8 mouse cellular contexts compared by ENCODE assay signal in genomic region chr17:65886571-65886970, GRCm38 (mm10). TPM values are rescaled to one million over a fixed set of nuclear protein-coding genes. Genes with fewer than 3 reads are reported as not detected.
DNase-seq lines count a peak whose midpoint lies in the region; ATAC-seq and TF ChIP-seq lines count a peak whose summit lies in the region.

No protein-coding gene starts in this region.

- H3K4me3 ChIP-seq in MEL (ENCODE audit: control insufficient read depth in 1 of 2, insufficient read depth in 1 of 2, low read depth in 2 of 2, low read length in 2 of 2), result peak overlapping the region; percentile 79 to 85
- peak overlapping the region; percentile 5 to 98; a peak in 3 of 4 replicates for H3K4me3 ChIP-seq in heart, embryonic 14.5 days (ENCODE audit: control insufficient read depth in 1 of 2, insufficient read depth in 1 of 2, low read depth in 1 of 2, low read length in 2 of 2)
- peak overlapping the region; percentile 80 for H3K4me3 ChIP-seq in liver, postnatal 0 days (ENCODE audit: low read depth, low read length)

- no peaks in the 10 kb centered on the region for H3K27me3 ChIP-seq in MEL (ENCODE audit: control insufficient read depth in 1 of 2, insufficient read depth in 2 of 2, low read length in 2 of 2)
- H3K27me3 ChIP-seq in heart, embryonic 14.5 days (ENCODE audit: control insufficient read depth, insufficient read depth, low read length), result no peaks in the 10 kb centered on the region
- H3K27me3 ChIP-seq in liver, postnatal 0 days (ENCODE audit: insufficient read depth, low read length), result no peaks in the 10 kb centered on the region

- TF ChIP-seq RAD21 in MEL (IDR thresholded peaks at IDR 0.05; ENCODE audit: low read depth, low read length), result no peak

- H3K27ac ChIP-seq in MEL (ENCODE audit: control insufficient read depth, low read depth, low read length), result peak overlapping the region; percentile 81
- H3K27ac ChIP-seq in heart, embryonic 14.5 days (replicated peaks in 1 of 2; ENCODE audit: control insufficient read depth in 1 of 2, insufficient read depth in 1 of 2, low read depth in 2 of 2, low read length in 2 of 2), result peak overlapping the region; percentile 92 to 97
- peak overlapping the region; percentile 93 for H3K27ac ChIP-seq in liver, postnatal 0 days (ENCODE audit: low read depth)

- H3K4me2 ChIP-seq in heart, embryonic 14.5 days (ENCODE audit: low read length), result peak overlapping the region; percentile 98
- H3K4me2 ChIP-seq in liver, postnatal 0 days (ENCODE audit: low read depth, low read length), result peak overlapping the region; percentile 89

- peaks cover 24% of the 10 kb centered on the region for H3K79me2 ChIP-seq in MEL (ENCODE audit: control insufficient read depth, insufficient read depth, low read length, poor library complexity)

- peak overlapping the region; percentile 84 for H3K9ac ChIP-seq in MEL (ENCODE audit: control insufficient read depth, low read depth, low read length, poor library complexity, severe bottlenecking)
- peak overlapping the region; percentile 95 for H3K9ac ChIP-seq in heart, embryonic 14.5 days (ENCODE audit: low read length)
- no peak overlapping the region for H3K9ac ChIP-seq in liver, postnatal 0 days (replicated peaks)

- peaks cover 0 to 7% of the 10 kb centered on the region in 2 experiments; a peak in 1 of 4 replicates for H3K4me1 ChIP-seq in MEL (ENCODE audit: control insufficient read depth in 1 of 2, insufficient read depth in 2 of 2, low read length in 2 of 2)
- H3K4me1 ChIP-seq in heart, embryonic 14.5 days (ENCODE audit: control insufficient read depth in 2 of 2, insufficient read depth in 2 of 2, low read length in 2 of 2), result peaks cover 2 to 21% of the 10 kb centered on the region in 2 experiments
- H3K4me1 ChIP-seq in liver, postnatal 0 days (ENCODE audit: insufficient read depth), result peaks cover 16% of the 10 kb centered on the region; the same call in 1 of the 2 replicates

- peak; percentile 24 for DNase-seq in embryo, embryonic 11 days
- no peak for DNase-seq in embryo, embryonic 9.5 days (ENCODE audit: extremely low spot score)
- no peak for DNase-seq in MEL (ENCODE audit: low read depth, low spot score)
- DNase-seq in liver, postnatal 0 days, result no peak
- no peak for DNase-seq in right cerebral cortex, postnatal 14 days
- DNase-seq in testis, postnatal 10 days (ENCODE audit: low spot score), result no peak
- no peak for DNase-seq in layer of hippocampus, adult 18-20 months (ENCODE audit: low spot score in 2 of 2)

- WGBS in heart, embryonic 14.5 days, result 55% methylated on average over 9 of the region's 9 CpGs
- WGBS in liver, postnatal 0 days (ENCODE audit: insufficient replicate concordance), result 56% methylated on average over 9 of the region's 9 CpGs

- TF ChIP-seq EP300 in MEL (IDR thresholded peaks at IDR 0.05; ENCODE audit: low read depth in 1 of 2, low read length in 2 of 2), result no peak
- TF ChIP-seq EP300 in liver, postnatal 0 days (IDR thresholded peaks at IDR 0.05; ENCODE audit: low read depth), result no peak

- TF ChIP-seq CTCF in MEL (IDR thresholded peaks at IDR 0.05 in 2 of 3, conservative IDR thresholded peaks at IDR 0.05 in 1 of 3; ENCODE audit: control insufficient read depth in 1 of 3, insufficient read depth in 1 of 3, low read depth in 2 of 3, low read length in 3 of 3, poor library complexity in 1 of 3, severe bottlenecking in 1 of 3), result no peak
- no peak for TF ChIP-seq CTCF in liver, postnatal 0 days (IDR thresholded peaks at IDR 0.05; ENCODE audit: low read depth)

- peaks cover 0 to 2% of the 10 kb centered on the region in 2 experiments; a peak in 1 of 4 replicates for H3K36me3 ChIP-seq in MEL (ENCODE audit: control insufficient read depth in 1 of 2, insufficient read depth in 2 of 2, low read length in 2 of 2)
- no peaks in the 10 kb centered on the region for H3K36me3 ChIP-seq in heart, embryonic 14.5 days (ENCODE audit: control insufficient read depth, insufficient read depth, low read length)
- no peaks in the 10 kb centered on the region for H3K36me3 ChIP-seq in liver, postnatal 0 days (replicated peaks; ENCODE audit: insufficient read depth, low read length)

- H3K9me3 ChIP-seq in MEL (replicated peaks; ENCODE audit: insufficient read depth, low read length), result no peaks in the 10 kb centered on the region
- H3K9me3 ChIP-seq in heart, embryonic 14.5 days (ENCODE audit: control insufficient read depth, low read length), result no peaks in the 10 kb centered on the region
- no peaks in the 10 kb centered on the region for H3K9me3 ChIP-seq in liver, postnatal 0 days (ENCODE audit: low read length)

- ATAC-seq in heart, embryonic 14.5 days (ENCODE audit: insufficient number of reproducible peaks, insufficient read depth, low FRiP score, low read depth), result no peak
- ATAC-seq in liver, postnatal 0 days, result no peak

- no peak for TF ChIP-seq POLR2A in MEL (IDR thresholded peaks at IDR 0.05; ENCODE audit: control insufficient read depth in 1 of 2, insufficient read depth in 1 of 2, low read depth in 1 of 2, low read length in 2 of 2, poor library complexity in 1 of 2)

TF ChIP-seq in MEL, 35 proteins besides CTCF, POLR2A, EP300 and RAD21:
- TF ChIP-seq TAL1 (IDR thresholded peaks at IDR 0.05; ENCODE audit: low read length), result no peak
- no peak for TF ChIP-seq KAT2A (conservative IDR thresholded peaks at IDR 0.05; ENCODE audit: low read depth, low read length)
- TF ChIP-seq MEF2A (IDR thresholded peaks at IDR 0.05; ENCODE audit: extremely low read depth, insufficient replicate concordance, low read depth, low read length, poor library complexity, severe bottlenecking), result no peak
- no peak for TF ChIP-seq NELFE (IDR thresholded peaks at IDR 0.05; ENCODE audit: low read depth, low read length)
- no peak; the same call in 1 of the 2 replicates for TF ChIP-seq SIN3A (IDR thresholded peaks at IDR 0.05; ENCODE audit: low read length)
- TF ChIP-seq ELF1 (IDR thresholded peaks at IDR 0.05; ENCODE audit: low read depth, low read length), result no peak
- TF ChIP-seq MXI1 (IDR thresholded peaks at IDR 0.05; ENCODE audit: low read depth, low read length), result no peak; the same call in 1 of the 2 replicates
- TF ChIP-seq UBTF (IDR thresholded peaks at IDR 0.05; ENCODE audit: borderline replicate concordance, insufficient read depth, low read depth, low read length), result no peak
- TF ChIP-seq MYC (IDR thresholded peaks at IDR 0.05; ENCODE audit: low read depth, low read length), result no peak
- TF ChIP-seq ZKSCAN1 (IDR thresholded peaks at IDR 0.05; ENCODE audit: low read depth, low read length), result no peak
- no peak for TF ChIP-seq SMC3 (IDR thresholded peaks at IDR 0.05; ENCODE audit: low read depth, low read length)
- TF ChIP-seq BHLHE40 (IDR thresholded peaks at IDR 0.05; ENCODE audit: borderline replicate concordance, low read depth, low read length), result no peak
- TF ChIP-seq TBP (IDR thresholded peaks at IDR 0.05; ENCODE audit: low read depth, low read length), result no peak
- no peak for TF ChIP-seq ZNF384 (IDR thresholded peaks at IDR 0.05; ENCODE audit: low read depth, low read length)
- TF ChIP-seq CHD2 (IDR thresholded peaks at IDR 0.05; ENCODE audit: low read length), result no peak
- TF ChIP-seq MYB (IDR thresholded peaks at IDR 0.05; ENCODE audit: low read depth, low read length), result no peak
- no peak for TF ChIP-seq E2F4 (IDR thresholded peaks at IDR 0.05; ENCODE audit: borderline replicate concordance, low read depth, low read length)
- TF ChIP-seq GABPA (IDR thresholded peaks at IDR 0.05; ENCODE audit: low read depth, low read length), result no peak
TF ChIP-seq in MEL: peak in this region for 0.

RNA-seq across cellular contexts. Expression of gene Ralbp1, which starts 1.0 kb away (rescaled TPM):
- 53.2 and 57.7 TPM in 2 replicates for total RNA-seq in MEL (2012; rRNA removed)
- 10 to 100 TPM in 1 of 2 experiments, not detected in 1; 69.6 TPM for polyA plus RNA-seq in MEL (2012; ENCODE audit: insufficient read depth in 1 of 2, insufficient read length in 2 of 2, low read depth in 1 of 2, low replicate concordance in 2 of 2, missing spikeins in 1 of 2)
- polyA plus RNA-seq in heart, embryonic 14.5 days (2014; fragmentation: Nextera tagmentation; extraction: Ambion mirVana), result 42.8 and 49.4 TPM in 2 replicates
- 29.5 TPM in 2 replicates for polyA plus RNA-seq in liver, postnatal 0 days (2015; fragmentation: Nextera tagmentation; extraction: Ambion mirVana)
- total RNA-seq in layer of hippocampus, adult 18-20 months (2021), result 10 to 100 TPM; 67.1 to 67.7 TPM
